Mouse (Mus musculus): ENCODE measurements at regions not wholly inside any gene's neighbourhood (a gene's known extent, or its start where the extent isn't known, plus 50 kb on each side); places are given as distances from the start of the nearest gene placed in this dataset.

- DNase-seq (ENCODE audit: low read depth, low spot score), result no peak
These were observed 75.9 kb downstream of the Klhl25 start for GRCm38 (mm10) chr7:75923951-75924467.

- peak; percentile 23 for DNase-seq (ENCODE audit: low read depth, low spot score)
These were observed 79.4 kb downstream of the Klhl25 start for GRCm38 (mm10) chr7:75927537-75927936.

- no peak for DNase-seq (ENCODE audit: low read depth, low spot score)
These were observed 95.7 kb downstream of the Klhl25 start for GRCm38 (mm10) chr7:75943844-75944243.

- peak; percentile 18 for DNase-seq (ENCODE audit: low read depth, low spot score)
These were observed 107.6 kb downstream of the Klhl25 start for GRCm38 (mm10) chr7:75955671-75956070.

- no peak for DNase-seq (ENCODE audit: low read depth, low spot score)
These were observed 109.3 kb downstream of the Klhl25 start for GRCm38 (mm10) chr7:75957366-75957765.

GRCm38 (mm10) chr7:75959903-75960620 is 112.0 kb downstream of the Klhl25 start:
- no peak for DNase-seq (ENCODE audit: low read depth, low spot score)

DNA sequence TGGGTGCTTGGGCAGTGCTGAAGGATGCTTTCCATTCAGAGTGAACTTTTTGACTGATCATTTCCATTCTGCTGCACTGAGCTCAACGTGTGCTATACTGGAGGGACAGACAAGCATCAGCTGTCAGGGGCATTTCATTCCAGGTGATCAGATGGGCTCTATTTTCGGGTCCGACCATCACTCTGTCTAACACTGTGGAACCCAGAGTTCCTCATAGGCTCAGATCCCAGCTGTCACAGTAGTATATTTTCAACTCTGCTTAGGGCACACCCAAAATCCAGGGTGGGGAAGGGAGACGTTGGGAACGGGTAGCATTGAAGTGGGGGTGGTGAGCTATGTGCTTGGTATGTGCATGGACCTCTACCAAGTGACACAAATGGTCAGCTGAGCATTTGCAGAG is 120.1 kb downstream of the Klhl25 start:
- no peak for DNase-seq (ENCODE audit: low read depth, low spot score)

- DNase-seq (ENCODE audit: low read depth, low spot score), result no peak
These were observed 122.8 kb downstream of the Klhl25 start for GRCm38 (mm10) chr7:75970914-75971313.

GRCm38 (mm10) chr7:75971706-75972105 is 123.6 kb downstream of the Klhl25 start:
- DNase-seq (ENCODE audit: low read depth, low spot score), result no peak

GRCm38 (mm10) chr7:75981560-75981959 is 133.4 kb downstream of the Klhl25 start:
- no peak for DNase-seq (ENCODE audit: low read depth, low spot score)

DNA sequence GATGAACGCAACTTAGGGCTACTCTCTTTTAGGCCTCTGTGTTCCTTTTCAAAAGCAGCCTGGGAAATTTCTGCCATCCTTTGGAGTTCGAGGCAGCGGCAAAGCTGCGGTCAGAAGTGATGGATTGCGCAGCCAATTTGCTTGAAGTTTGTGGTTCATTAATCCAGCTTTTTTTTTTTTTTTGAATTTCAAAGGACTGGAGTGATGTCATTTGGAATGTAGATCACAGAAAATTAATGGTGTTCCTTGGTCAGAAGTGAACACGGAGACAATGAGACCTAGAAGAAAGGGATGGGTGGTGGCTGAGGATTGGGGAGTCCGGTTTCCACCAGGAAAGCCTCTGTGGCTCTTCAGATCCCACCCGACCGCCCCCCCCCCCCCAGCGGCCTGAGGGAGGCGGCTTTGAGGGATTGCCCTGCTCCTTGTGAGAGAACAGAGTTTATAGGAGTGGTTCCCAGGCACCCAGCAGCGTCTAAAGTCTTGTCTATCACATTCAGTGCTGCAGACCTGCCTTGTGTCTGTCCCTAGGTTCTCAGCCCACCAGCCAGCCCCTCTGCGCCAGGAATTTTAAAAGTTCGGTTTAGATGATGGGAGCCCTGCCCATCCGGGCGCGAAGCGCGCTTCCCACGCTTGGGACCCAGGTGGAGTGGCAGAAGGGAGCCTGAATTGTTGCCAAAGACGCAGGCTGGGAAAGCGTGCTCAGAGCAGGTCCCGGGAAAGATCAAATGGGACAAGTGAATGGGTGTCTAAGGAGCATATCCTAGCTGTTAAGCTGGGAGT is 135.1 kb downstream of the Klhl25 start:
- DNase-seq (ENCODE audit: low read depth, low spot score), result no peak

DNA sequence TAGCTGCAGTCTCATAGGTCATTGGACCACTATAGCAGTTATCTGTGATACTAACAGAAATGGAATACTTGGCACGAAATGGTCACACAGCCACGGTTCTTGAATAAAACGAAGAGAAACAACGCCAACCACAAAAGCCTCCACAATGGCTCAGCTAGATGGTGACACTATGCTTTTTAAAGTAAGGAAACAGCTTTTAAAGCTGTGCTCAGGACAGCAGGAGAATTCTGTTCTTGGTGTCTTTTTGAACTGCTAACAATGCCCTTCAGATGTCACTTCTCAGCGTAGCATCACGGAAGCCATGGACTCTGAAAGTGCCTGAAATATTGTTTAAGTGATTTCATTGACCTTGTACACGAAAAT is 135.7 kb downstream of the Klhl25 start:
- no peak for DNase-seq (ENCODE audit: low read depth, low spot score)

- no peak for DNase-seq (ENCODE audit: low read depth, low spot score)
These were observed 150.7 kb downstream of the Klhl25 start for GRCm38 (mm10) chr7:75998853-75999252.

DNA sequence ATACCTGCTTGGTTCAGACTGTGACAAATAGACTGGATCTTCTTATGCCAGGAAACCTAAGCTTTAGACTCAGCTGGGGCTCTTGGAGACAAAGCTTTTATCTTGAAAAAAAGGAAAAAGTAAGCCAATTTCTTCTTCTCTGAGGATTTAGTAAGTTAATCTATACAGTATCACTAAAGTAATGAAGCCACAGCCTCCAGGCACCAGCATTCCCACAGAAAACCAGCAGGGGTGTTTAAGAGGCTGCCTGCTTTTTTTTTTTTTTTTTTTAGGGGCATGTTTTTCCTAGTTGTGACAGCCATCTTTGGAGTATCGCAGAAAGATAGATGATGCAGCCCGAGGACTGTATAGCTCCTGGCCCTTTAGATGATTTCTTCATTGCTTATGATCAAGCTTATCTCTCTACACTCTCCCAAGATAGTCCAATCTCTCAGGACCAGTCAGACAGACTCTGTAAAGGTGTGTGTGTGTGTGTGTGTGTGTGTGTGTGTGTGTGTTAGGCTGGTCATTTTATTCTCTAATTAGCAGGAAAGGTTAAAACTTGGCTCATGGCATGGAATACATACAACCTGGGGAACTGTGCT is 151.3 kb downstream of the Klhl25 start:
- DNase-seq (ENCODE audit: low read depth, low spot score), result no peak

DNA sequence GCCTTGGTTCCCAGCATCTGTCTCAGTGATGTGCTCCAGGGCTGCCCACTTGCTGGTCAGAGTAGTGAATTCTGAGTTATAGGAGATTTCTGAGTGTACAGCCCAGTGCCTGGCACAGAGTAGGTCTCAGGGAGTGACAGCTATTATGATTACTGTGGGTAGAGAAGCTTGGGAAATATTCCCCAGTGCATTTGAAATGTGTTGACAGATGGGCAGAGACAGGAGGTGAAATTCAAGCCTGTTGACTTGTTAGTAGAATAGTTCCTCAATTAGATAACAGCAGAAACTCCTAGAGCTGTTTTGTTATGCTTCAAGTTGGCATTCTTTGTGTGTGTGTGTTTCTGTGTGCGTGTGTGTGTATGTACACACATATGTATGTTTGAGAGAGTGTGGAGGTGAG is 152.9 kb downstream of the Klhl25 start:
- no peak for DNase-seq (ENCODE audit: low read depth, low spot score)

GRCm38 (mm10) chr7:76008226-76008625 is 160.1 kb downstream of the Klhl25 start:
- no peak for DNase-seq (ENCODE audit: low read depth, low spot score)

- no peak for DNase-seq (ENCODE audit: low read depth, low spot score)
These were observed 181.9 kb upstream of the Agbl1 start for GRCm38 (mm10) chr7:76047743-76048142.

- no peak for DNase-seq (ENCODE audit: low read depth, low spot score)
These were observed 180.3 kb upstream of the Agbl1 start for GRCm38 (mm10) chr7:76049342-76049741.

- DNase-seq (ENCODE audit: low read depth, low spot score), result no peak
These were observed 175.8 kb upstream of the Agbl1 start for GRCm38 (mm10) chr7:76053843-76054242.

DNA sequence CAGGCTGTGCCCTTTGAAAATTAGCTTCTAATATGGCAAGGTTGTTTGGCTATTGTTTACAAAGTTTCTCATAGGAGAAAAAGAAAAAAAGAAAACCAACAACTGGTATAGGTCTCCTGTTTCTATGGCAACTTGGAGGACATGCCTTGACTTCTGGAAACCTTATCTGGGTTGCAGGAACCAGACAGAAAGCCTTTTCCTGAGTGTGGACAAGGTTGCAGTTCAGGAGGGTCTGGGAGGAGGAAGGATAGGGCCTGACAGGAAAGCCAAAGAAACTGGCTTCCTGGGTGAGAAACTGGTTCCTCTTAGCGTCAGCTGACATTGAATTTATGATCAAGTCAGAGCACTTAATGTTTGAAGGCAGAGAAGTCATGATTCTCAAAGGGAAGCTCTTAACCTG is 130.5 kb upstream of the Agbl1 start:
- no peak for DNase-seq (ENCODE audit: low read depth, low spot score)

- no peak for DNase-seq (ENCODE audit: low read depth, low spot score)
These were observed 108.3 kb upstream of the Agbl1 start for GRCm38 (mm10) chr7:76121242-76121844.

- DNase-seq (ENCODE audit: low read depth, low spot score), result no peak
These were observed 102.0 kb upstream of the Agbl1 start for GRCm38 (mm10) chr7:76127641-76128111.

All from skeletal muscle tissue, adult 2 months (tissue).